Mouse (Mus musculus): ENCODE results near the gene Atp5s.

The Atp5s gene

DNA sequence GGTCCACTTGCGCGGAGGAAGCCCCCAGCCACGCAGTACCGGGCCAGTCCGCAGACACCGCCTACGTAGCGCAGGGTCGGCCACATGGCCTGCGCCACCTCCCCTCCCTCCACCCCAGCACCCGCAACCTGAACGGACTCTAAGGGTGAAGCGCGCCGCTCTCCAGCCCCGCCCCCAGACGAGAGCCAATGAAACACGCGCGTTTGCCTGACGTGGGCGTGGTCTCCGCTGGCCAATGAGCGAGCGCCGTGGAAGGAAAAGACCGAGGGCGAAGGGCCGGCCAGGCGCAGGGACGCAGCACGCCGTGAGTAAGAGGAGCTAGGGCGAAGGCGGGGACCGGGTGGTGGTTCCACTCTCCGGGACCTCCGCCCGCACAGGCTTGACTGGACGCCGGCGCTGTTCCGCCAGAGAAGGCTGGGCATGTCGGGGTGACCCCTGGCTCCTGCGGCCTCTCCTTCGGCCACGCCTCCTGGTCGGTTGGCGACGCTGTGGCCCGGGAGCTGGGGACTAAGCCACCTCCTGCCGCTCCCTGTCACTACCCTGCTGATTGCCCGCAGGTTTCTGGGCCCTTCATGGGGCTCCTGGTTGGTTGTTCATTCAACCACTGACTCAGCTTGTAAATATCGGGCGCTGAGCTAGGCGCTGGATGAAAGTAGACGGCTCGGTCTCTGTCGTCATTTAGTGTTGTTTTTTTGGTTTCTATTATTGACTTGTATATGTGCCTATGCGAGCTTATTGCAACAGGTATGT, at the start of gene Atp5s, which contains the start of gene L2hgdh:
Gene Atp5s, plus strand, starts transcription at position 240 of the 750 bp plus-strand sequence.
Gene L2hgdh, minus strand, starts transcription at position 163 of the 750 bp plus-strand sequence.
- peak; percentile 98 for DNase-seq (ENCODE audit: low read depth)

DNA sequence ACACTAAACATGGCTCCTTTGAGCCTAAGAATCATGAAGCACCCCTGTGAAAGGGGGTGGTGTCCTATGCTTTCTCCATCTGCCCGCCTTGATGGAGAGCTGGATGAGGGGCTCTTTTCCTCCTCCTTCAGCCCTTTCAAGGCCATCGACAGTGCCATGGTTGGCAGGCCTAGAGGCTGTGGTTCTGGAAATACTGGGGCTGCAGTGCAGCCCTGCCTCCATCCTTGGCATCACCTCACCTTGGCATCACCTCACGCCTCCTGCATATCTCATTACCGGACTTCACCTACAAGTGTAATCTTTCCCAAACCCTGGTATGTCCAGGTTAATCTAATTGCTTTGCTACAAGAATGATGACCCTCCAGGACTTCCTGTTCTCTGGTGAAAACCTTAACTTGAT, 48.6 kb upstream of the Atp5s start:
- no peak for DNase-seq (ENCODE audit: low read depth)

DNA sequence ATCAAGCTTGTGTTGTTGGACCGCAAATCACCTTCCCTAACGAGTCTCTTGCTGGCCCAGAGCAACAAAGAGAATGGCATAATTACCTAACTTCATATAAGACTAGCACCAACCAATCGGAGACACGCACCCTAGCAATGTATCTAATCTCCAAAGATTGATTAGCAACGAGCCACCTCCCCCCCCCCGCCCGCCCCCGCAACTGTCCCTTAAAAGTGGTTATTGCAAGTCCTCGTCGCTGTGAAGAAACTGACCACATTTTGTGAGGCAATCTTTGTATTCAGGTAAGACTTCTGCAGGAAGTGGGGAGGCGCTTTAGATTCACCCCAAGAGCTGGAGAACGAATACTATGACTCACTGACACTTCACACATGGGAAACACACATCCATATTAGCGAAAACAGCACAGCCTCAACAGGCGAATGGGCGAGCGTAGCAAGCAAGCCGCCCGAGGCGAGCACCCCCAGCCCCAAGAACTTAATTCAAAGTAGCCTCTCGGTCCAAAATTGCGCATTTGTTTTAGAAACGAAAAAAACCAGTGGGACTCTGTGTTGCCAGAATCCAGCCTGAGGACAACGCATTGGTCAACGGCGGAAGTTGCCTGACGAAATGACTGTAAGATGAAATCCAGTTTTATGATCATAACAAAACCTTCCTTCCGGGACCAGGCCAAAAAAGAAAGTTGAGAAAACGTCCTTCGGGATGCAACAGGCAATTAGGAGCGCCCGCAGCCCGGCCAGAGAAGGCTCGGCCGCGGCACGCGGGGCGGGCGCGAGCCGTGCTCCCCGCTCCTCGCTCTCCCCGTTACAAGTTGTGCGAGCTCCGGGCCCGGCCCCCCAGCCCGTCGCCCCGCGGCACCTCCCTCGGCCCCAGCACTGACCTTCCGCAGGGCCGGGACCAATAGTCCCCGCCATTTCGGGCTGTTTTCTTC, 43.9 kb upstream of the Atp5s start:
- peak; percentile 85 for DNase-seq (ENCODE audit: low read depth)

DNA sequence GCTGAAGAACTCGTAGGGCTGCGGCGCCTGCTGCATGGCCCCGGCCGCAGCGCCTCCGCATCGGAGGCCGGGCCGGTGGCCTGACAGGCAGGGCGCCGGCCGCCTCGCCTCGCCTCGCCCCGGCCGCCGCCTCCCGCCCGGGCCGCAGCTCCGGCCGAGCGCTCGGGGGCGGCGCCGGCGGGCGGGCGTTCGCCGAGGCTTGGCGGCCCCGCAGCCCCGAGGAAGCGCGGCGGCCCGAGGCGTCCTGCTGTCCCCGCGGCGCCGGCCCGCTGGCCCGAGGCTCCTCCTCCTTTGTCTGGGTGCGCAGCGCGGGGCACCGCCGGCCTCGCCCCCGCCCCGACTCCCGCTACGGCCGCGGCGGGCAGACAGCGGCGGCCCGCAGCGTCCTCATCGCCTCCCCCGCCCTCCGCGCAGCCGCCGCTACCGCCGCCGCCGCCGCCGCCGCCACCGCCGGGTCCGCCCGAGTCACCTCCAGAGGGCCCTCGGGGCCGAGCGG, 43.1 kb upstream of the Atp5s start, which contains the start of gene Sos2:
Gene Sos2, minus strand, starts transcription at position 287 of the 496 bp plus-strand sequence.
- DNase-seq (ENCODE audit: low read depth), result peak; percentile 63

DNA sequence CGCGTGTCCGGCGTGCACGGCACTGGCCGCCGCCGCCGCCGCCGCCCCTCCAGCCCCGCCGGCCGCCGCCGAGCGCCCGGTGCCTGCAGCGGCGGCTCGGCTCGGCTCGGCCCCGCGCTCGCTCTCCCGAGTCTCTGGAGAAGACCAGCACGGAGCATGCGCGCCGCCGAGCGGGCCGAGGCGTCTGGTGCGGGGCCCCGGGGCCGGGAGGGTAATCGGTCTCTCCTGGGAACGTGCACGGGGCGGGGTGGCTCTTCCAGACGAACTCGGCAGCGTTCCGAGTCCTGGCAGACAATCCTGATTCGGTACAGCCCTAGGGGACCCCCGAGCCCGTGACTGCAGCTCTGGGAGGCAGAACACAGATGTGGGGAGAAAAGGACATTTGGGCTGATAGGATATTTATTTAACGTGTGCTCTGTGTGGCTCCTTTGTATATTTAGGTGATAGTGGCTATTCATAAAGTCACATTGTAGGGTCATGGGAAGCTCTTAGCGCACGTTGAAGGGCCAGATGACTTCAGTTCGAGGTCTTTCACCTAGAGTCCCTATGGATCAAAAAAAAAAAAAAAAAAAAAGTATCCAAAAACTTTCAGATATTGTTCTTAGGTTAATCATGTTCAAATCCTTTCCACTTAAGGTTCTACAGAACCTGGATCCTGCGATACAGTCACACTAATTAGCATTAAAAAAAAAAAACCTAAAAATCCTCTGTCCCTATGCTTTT, 42.5 kb upstream of the Atp5s start:
- peak; percentile 80 for DNase-seq (ENCODE audit: low read depth)

DNA sequence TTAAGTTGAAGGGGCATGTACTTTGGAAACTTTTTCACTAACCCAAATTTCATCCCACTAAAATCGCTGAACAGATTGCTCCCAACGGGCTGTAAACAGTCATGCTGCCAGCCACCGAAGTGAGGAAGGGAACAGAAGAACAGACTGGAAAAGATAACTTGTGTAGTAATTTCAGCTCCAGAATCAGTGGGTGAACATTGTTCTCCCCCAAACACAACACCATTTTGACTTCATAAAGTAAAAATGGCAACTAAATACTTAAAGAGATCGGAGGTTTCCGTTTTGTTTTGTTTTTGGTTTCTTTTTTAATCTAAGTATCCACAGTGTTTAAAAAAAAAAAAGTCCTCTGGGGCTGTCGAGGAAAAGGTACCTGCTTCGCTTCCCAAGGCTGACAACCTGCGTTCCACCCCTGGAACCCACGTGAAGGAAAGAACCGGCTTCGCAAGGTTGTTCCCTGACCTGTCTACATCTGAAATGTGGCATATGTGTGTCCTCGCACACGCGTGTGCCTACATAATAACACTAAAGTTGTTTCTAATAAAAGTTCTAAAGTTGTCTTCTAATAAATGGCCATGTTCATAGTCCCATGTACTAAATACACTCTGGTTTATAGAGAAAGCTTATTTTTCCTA, 41.8 kb upstream of the Atp5s start:
- DNase-seq (ENCODE audit: low read depth), result peak; percentile 58

DNA sequence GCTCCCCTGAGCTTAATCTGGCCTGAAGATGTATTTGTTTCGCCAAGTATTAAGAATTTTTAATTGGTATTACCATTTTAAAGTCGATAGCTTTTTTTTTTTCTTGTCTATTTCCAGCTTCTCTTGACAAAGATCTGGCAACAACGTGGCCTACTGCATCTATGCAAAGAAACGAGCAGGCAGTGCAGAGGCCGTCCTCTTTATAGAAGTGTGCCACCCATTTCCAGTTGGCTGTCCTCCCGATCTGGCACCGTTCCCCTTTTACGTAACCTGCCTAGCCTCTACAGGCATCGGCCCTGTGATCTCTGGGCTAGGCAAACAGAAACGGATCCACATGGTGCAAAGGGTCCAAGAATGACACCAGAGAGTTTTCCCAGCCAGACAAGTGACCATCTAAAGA, 41.2 kb upstream of the Atp5s start:
- DNase-seq (ENCODE audit: low read depth), result peak; percentile 37

DNA sequence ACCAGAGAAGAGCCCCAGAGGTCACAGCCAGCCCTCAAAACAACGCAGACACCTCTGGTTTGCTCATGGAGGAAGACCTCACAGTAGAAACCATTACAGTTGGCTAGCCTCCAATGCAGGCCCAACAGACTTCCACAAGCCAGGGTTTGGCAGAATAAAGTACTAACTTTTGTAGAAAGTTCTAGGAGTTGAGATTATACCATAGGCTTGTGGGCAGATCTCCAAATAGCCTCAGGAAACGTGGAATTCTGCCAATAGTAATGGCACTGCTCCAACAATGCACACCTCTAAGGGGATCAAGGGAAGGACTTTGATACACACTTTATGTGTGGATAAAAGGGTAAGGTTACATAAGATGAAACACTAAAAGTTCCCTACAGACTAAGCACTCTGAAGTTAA, 36.4 kb upstream of the Atp5s start:
- no peak for DNase-seq (ENCODE audit: low read depth)

DNA sequence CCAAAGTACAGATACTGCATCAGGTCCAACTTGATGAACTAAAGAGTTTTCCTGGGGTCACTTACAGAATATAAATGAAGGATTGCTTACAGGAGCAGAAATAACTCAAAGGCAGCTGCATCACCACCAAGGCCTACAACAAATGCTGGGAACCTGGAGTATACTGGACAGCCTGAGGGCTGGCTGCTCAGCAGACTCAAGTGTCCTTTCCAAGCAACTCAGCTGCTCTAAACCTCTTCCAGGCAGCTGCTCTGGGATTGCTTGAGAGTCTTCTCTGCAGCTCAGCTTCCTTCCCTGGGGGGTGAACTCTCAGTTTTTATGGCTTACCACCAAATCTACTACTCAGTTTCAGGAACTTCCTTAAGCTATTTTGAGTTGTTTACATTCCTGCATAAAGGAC, 35.7 kb upstream of the Atp5s start:
- DNase-seq (ENCODE audit: low read depth), result no peak

DNA sequence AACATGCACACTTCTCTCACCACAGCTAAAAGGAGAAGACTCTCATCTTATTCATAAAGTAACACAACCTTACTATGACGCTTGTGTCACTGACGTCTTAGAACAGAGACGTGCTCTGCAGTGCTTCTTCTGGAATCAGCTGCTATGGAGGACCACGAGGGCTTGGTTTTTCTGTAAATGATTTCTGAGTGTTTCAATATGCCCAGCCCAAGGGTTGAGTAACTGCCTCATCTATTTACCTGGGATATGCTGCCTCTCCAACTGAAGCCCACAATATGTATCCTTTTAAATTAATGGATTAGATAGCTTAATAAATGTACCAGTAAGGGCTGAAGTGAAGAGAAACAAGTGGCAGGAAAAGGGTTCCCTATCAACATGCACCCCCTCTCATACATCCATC, 34.0 kb upstream of the Atp5s start:
- no peak for DNase-seq (ENCODE audit: low read depth)

DNA sequence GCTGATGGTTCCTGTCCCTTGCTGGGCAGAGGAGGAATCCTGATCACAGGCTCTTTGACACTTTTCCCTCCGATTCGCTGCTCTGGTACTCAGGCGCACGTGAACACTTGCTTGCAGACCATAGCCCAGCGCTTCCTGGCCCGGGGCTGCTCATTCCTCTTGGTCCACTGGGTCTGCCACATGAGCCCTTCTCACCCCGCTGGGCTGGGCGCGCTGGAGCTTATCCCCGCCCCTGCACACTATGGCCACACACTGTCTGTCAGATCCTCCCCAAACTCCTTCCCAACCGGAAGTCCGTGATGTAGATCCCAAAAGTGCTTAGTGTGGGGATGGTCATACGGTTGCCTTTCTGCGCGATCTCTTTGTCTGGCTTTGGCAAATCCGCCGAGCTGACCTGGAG, 31.3 kb upstream of the Atp5s start:
- DNase-seq (ENCODE audit: low read depth), result no peak

DNA sequence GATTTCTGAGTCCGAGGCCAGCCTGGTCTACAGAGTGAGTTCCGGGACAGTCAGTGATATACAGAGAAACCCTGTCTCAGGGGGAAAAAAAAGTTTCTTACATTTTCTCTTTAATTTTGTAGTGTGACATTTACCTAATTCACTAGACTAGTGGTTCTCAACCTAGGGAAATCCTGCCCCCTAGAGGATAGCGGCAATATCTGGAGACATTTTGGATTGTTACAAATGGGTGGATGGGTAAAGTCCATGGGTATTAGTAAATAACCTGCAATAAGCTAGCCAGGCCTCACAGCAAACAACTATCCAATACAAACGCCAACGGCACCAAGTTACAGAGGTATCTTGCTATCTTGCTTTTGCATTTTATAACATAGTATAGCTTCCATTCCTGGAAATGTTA, 28.0 kb upstream of the Atp5s start:
- peak; percentile 79 for DNase-seq (ENCODE audit: low read depth)

DNA sequence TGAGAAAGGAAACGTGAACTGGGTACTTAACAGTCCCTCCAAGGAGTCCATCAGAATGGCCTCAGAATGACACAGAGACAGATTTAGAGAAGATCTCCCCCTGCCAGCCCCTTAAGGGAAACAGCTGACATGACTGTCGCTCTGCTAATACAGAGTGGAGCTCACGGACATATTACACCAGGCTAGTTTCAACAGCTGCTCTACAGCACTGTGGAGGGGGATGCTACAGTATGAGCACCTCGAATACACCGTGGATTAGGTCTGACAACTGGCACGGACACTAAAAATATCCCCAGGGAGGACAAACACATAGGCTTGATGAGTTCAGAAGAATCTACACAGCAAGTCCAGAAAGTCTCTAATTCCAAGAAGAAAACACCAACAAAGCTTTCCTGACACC, 26.4 kb upstream of the Atp5s start:
- no peak for DNase-seq (ENCODE audit: low read depth)

DNA sequence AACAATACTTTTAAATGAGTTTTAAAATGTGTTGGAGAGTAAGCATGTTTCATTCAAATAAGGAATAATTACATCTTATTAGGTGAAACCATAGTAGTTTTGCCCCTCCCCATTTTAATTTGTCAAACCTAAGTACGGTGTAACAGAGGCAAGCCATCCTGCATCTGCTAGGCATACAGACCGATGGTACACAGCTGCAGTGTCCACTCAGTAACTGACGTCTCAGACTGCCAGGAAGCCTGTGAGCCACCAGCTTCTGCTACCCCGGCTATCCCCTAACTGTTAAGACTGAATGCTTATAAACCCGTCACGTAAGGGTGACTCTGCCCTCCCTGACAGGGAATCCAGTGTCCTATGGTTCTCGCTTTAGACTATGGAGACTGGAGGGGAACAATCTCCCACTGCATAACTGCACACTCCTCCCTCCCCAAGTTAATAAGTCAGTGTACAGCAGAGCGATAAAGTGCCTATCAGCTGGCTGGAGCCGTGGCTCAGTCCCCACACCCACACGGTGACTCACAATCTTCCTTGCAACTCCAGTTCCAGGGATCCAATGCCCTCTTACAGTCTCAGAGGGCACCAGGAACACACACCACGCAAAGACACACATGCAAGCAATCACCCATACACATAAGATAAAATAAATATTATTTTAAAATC, 19.8 kb upstream of the Atp5s start:
- DNase-seq (ENCODE audit: low read depth), result no peak

DNA sequence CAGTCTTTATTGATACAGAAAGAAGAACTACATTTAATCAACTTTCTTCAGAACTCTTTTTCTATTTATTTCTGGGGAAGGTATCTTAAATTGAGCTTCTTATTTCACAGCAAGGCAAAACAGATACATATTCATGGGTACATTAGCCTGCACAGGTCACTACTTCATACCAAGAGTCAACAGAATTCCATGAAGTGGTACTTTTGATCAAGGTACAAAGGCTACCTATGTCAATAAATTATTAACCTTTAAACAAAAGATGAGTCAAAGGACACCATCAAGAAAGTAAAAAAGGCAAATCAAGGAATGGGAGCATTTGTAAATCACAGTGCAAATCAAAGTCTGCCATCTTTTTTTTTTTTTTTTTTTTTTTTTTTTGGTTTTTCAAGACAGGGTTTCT, 11.1 kb upstream of the Atp5s start:
- no peak for DNase-seq (ENCODE audit: low read depth)

DNA sequence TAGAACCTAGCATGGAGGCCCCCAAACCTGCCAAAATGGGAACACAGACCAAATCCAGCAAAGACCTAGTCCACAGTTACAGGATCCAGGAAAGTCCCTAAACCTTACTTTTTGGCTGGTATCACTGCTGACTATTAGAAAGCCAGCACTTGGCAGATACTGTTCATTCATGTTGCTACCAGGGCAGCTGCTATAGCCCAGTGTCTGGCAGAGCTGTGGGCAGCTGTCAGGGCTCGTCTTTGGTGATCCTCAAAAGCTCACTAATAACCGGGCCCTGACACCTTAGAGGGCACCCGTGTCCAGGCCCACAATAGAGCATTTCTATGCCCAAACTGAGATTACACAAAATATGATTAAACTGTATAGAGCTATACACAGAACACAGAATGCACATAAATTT, 1.9 kb upstream of the Atp5s start:
- DNase-seq (ENCODE audit: low read depth), result no peak

DNA sequence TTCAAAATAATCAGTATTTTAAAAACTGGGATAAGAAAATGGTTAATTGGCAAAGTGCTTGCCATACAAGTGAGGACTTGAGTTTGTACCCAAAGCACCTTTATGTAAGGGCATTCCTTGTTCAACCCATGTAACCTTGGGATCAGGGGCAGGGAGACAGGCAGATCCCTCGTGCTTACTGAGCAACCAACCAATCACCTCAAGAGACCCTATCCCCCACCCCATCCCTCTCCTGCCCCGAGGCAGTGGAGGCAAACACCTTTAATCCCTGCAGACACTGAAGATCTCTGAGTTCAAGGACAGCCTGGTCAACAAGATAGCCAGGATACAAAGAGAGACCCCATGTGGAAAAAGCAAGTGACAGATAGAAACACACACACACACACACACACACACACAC, 1.4 kb upstream of the Atp5s start:
- no peak for DNase-seq (ENCODE audit: low read depth)

DNA sequence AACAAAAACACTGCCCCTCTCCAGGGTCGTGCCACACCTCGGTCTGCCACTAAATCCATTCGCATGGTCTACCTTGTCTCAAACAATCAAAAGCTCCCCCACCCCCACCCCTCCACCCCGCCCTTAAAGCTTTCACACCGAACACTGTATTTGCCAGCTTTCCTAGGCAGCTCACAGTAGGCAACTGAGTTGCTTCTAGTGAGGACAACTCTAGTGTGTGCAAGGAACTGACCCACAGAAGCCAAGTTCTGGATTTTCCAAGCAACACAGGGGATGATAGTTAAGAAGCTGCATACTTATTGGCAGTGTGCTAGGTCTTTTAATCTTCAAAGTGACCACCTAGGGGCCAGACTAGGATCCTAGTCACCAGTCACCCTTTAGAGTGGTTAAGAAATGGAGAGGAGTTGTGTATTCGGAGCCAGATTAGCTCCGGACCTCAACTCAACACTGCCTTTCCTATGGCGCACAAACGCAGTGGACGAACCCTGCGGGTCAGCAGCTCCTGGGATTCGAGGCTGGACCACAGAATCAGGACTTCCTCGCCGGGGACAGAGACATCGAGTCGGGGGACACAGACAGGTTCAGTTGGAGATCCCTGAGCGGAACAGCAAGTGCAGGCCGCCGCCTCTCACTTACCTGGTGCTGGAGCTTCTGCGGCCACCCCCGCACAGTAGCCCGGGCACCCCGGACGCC, 586 bp upstream of the Atp5s start:
- DNase-seq (ENCODE audit: low read depth), result no peak

DNA sequence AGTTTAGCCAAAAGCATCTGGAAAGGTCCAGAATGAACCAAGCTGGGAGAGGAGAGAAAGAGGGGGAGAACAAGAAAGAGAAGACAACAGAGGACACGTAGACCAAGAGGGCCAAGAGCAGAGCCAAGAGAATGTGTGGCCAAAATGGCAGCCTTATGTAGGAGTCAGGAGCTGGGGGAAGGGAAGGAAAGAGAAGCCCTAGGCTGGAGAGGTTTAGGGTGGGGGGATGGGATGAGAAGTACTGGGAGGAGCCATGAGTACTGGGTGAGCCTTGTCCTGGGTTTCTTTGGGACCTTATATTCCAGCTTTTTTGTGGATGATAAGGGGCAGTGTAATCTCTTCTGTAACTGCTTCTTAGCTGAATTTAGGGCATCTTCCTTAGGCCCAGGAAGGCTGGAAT, 4.5 kb downstream of the Atp5s start:
- no peak for DNase-seq (ENCODE audit: low read depth)

DNA sequence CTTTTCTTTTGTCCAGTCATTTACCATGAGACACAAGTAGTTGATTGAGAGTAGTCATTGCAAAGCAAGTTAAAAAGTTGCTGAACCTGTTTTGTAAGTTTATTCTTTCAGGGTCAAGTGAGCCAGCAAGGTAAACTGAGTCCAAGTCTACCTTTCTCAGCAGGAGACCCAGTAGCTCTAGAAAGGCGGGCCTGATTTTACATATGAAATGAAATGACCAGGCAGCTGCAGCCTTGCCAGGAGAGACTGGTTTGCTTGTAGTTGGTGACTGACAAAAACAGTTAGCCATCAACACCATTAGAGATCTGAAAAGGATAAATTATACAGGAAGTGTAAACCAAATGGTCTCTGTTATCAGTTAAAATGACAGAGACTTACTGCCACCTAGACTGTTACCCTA, 5.6 kb downstream of the Atp5s start:
- DNase-seq (ENCODE audit: low read depth), result no peak

DNA sequence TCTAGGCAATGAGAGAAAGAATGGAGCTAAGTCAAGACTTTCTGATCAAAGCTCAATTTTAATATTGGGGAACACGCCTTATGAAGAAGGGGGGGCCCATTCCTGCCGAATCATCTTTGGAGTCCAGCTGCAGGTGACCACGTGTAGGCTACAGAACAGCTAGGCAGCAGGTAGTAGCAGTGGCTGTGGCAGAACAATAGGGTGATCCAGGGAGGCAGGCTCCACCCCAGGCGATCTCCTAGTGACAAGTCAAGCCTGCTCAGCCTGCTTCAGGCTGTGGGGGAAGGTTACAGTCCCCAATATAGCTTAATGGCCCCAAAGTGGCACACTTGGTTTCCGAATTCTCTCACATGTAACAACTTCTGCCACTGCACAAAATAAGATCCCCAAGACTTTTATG, 7.5 kb downstream of the Atp5s start:
- DNase-seq (ENCODE audit: low read depth), result no peak
